Mouse (Mus musculus): ENCODE data around the gene Ier5l. TPM values are rescaled to one million over a fixed set of nuclear protein-coding genes. Genes with fewer than 3 reads are reported as not detected.

Gene Ier5l
- polyA plus RNA-seq, 1 experiment = 2.2 TPM

DNA sequence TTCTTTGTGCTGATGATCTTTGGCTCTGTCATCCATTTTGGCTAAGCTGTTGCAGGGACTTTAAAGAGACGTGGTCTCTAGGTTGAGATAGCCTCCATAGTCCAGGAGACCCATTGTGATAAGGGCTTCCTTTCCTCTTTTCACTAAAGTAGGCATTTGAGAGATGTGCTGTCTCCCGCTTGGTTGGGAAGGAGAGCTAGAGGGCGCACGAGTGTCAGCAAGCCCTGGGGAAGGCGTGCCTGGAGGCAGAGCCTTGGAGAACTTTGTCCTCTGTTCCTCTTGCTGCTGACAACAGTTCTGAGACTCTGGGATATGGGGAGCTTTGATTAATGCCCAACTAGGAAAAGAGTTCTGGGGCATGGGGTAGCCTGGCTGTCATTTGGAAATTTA is 37.9 kb downstream of the Ier5l start:
- H3K36me3 ChIP-seq (ENCODE audit: control insufficient read depth, insufficient read depth, low read length) = peaks cover 9% of the 10 kb centered on the region
- peak; percentile 36; the same call in 1 of the 2 replicates for TF ChIP-seq CTCF (IDR thresholded peaks at IDR 0.05; ENCODE audit: control insufficient read depth, insufficient read depth, insufficient replicate concordance, low read depth, low read length)
- TF ChIP-seq POLR2A (IDR thresholded peaks at IDR 0.05; ENCODE audit: control insufficient read depth, low read depth, low read length) = no peak
- H3K27ac ChIP-seq (ENCODE audit: control insufficient read depth, insufficient read depth, low read depth, low read length) = no peak overlapping the region
- H3K4me1 ChIP-seq (ENCODE audit: control insufficient read depth, insufficient read depth, low read length) = no peaks in the 10 kb centered on the region; the same call in none of the 2 replicates
- H3K27me3 ChIP-seq (ENCODE audit: control insufficient read depth, insufficient read depth, low read length) = no peaks in the 10 kb centered on the region
- H3K4me3 ChIP-seq (ENCODE audit: control insufficient read depth, low read depth, low read length) = no peak overlapping the region

DNA sequence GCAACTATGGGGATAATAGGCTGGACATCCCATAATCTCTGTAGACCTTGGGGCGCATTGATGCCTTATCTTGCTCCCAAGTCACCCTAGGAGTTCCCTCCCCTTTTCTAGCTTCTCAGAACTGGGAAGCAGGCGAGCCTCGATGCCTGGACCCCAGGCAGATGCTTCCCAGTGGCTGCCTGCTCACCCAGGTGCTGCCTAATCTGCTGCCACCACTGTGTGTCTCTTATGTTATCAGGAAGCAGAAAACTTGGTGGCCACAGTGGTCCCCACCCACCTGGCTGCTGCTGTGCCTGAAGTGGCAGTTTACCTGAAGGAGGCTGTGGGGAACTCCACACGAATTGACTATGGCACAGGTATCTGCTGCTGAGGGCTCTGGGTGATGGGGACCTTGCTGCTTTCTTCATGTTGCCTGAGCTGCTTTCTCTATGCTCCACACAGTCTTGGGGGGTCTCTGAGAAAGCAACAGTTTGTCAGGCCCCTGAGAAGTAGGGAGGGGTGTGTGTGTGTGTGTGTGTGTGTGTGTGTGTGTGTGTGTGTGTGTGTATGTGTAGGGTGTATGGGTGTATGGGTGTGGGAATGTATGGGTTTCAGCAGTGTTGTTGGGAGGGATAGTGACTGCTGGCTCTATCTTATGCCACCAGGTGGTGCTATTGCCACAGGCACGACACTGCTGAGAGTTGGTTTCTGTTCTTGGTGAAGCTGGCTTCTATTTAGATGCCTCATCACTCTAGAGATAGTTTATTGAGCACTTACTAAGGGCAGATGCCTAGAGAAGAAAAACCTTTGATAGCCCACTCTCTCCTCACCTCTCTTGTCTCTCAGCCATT is 38.5 kb downstream of the Ier5l start:
- Histone ChIP-seq H3K27ac (ENCODE audit: control insufficient read depth, insufficient read depth, low read depth, low read length) (no peak overlapping the region), H3K4me1 (ENCODE audit: control insufficient read depth, insufficient read depth, low read length) (no peaks in the 10 kb centered on the region; the same call in 1 of the 2 replicates), H3K36me3 (ENCODE audit: control insufficient read depth, insufficient read depth, low read length) (peaks cover 9% of the 10 kb centered on the region), H3K4me3 (ENCODE audit: control insufficient read depth, low read depth, low read length) (no peak overlapping the region), H3K27me3 (ENCODE audit: control insufficient read depth, insufficient read depth, low read length) (no peaks in the 10 kb centered on the region)
- TF ChIP-seq CTCF (IDR thresholded peaks at IDR 0.05; ENCODE audit: control insufficient read depth, insufficient read depth, insufficient replicate concordance, low read depth, low read length) (peak; percentile 69; the same call in 1 of the 2 replicates), POLR2A (IDR thresholded peaks at IDR 0.05; ENCODE audit: control insufficient read depth, low read depth, low read length) (no peak)

DNA sequence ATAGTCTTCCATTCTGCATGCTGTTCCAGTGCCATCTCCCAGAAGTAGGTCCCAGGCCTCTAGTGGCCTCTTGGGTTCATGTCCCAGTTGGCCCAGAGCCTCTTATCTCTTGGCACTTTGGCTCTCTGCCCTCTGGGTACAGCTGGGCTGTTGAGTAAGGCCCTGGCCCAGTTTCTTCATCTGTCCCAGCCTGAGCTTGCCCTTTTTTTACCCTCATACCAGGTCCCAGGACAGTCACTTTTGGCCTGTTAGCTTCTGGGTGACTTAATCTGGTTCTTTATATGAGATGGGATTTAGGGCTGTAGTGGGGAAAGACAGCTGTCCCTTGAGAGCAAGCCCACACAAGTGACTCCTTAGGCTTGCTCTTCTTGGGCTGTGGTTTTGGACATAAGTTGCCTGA is 44.9 kb downstream of the Ier5l start:
- Histone ChIP-seq H3K4me3 (ENCODE audit: control insufficient read depth, low read depth, low read length) (no peak overlapping the region), H3K27me3 (ENCODE audit: control insufficient read depth, insufficient read depth, low read length) (no peaks in the 10 kb centered on the region), H3K27ac (ENCODE audit: control insufficient read depth, insufficient read depth, low read depth, low read length) (no peak overlapping the region), H3K4me1 (ENCODE audit: control insufficient read depth, insufficient read depth, low read length) (no peaks in the 10 kb centered on the region), H3K36me3 (ENCODE audit: control insufficient read depth, insufficient read depth, low read length) (peaks cover 7% of the 10 kb centered on the region)
- TF ChIP-seq POLR2A (IDR thresholded peaks at IDR 0.05; ENCODE audit: control insufficient read depth, low read depth, low read length) (no peak), CTCF (IDR thresholded peaks at IDR 0.05; ENCODE audit: control insufficient read depth, insufficient read depth, insufficient replicate concordance, low read depth, low read length) (no peak)

Other genes with a start within 250 kb of the Ier5l start
- 8.8 TPM in 2 replicates for gene Lrrc8a, start 236.5 kb downstream of the Ier5l start, polyA plus RNA-seq (2012; rRNA removed)
- 0.76 and 0.98 TPM in 2 replicates for gene Gm28035, start 233.7 kb downstream of the Ier5l start, polyA plus RNA-seq (2012; rRNA removed)
- 1.8 and 3.0 TPM in 2 replicates for gene Phyhd1, start 208.0 kb downstream of the Ier5l start, polyA plus RNA-seq (2012; rRNA removed)
- not detected in 2 replicates for gene Gm28038, start 193.2 kb downstream of the Ier5l start, polyA plus RNA-seq (2012; rRNA removed)
- 6.2 and 6.6 TPM in 2 replicates for gene Dolk, start 187.9 kb downstream of the Ier5l start, polyA plus RNA-seq (2012; rRNA removed)
- 125 and 135 TPM in 2 replicates for gene Nup188, start 187.8 kb downstream of the Ier5l start, polyA plus RNA-seq (2012; rRNA removed)
- 21.8 and 25.3 TPM in 2 replicates for gene Sh3glb2, start 114.9 kb downstream of the Ier5l start, polyA plus RNA-seq (2012; rRNA removed)
- 6.3 and 6.7 TPM in 2 replicates for gene Miga2, start 110.0 kb downstream of the Ier5l start, polyA plus RNA-seq (2012; rRNA removed)
- gene Dolpp1, start 82.0 kb downstream of the Ier5l start, polyA plus RNA-seq (2012; rRNA removed) = 27.3 and 32.6 TPM in 2 replicates
- gene Crat, start 58.4 kb downstream of the Ier5l start, polyA plus RNA-seq (2012; rRNA removed) = 591 and 623 TPM in 2 replicates
- gene Ptpa, start 58.2 kb downstream of the Ier5l start, polyA plus RNA-seq (2012; rRNA removed) = 87.3 and 106 TPM in 2 replicates
- 0.51 TPM in 1 of 2 replicates, not detected in the other for gene Cstad, start 120.8 kb upstream of the Ier5l start, polyA plus RNA-seq (2012; rRNA removed)

Data from testis, adult 2 months (tissue).